Mouse (Mus musculus): ENCODE data around the gene Thy1. TPM values are rescaled to one million over a fixed set of nuclear protein-coding genes. Genes with fewer than 3 reads are reported as not detected.

Thy1 gene
- total and polyA plus RNA-seq, 3 experiments, result 1.5 to 24.0 TPM; not detected in 1

DNA sequence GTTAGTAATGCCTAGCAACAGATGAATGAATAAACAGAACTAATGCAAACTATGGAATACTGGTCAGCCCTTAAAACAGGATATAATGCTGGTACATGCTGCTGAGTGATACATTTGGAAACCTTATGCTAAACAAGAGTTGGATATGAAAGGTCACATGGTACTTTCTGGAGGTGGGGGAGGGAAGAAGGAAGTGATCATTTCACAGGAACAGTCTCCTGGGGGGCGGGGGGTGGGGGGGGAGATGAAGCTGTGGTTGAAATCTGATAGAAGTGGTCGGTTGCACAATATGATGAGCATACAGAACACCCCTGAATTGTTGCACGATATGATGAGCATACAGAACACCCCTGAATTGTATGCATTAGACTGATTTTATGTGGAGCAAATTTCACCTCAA is 19.1 kb upstream of the Thy1 start:
- H3K27me3 ChIP-seq (ENCODE audit: control insufficient read depth in 1 of 2, insufficient read depth in 2 of 2, low read length in 2 of 2), result no peaks in the 10 kb centered on the region
- no peak overlapping the region for H3K4me3 ChIP-seq (ENCODE audit: control insufficient read depth in 1 of 2, insufficient read depth in 1 of 2, low read depth in 2 of 2, low read length in 2 of 2)
- H3K9me3 ChIP-seq (replicated peaks; ENCODE audit: insufficient read depth, low read length), result no peaks in the 10 kb centered on the region
- no peak overlapping the region for H3K27ac ChIP-seq (ENCODE audit: control insufficient read depth, low read depth, low read length)
- no peaks in the 10 kb centered on the region for H3K4me1 ChIP-seq (ENCODE audit: control insufficient read depth in 1 of 2, insufficient read depth in 2 of 2, low read length in 2 of 2)
- DNase-seq (ENCODE audit: low read depth, low spot score), result no peak
- TF ChIP-seq CHD1 (IDR thresholded peaks at IDR 0.05; ENCODE audit: low read depth, low read length) (no peak), GABPA (IDR thresholded peaks at IDR 0.05; ENCODE audit: low read depth, low read length) (no peak), ELF1 (IDR thresholded peaks at IDR 0.05; ENCODE audit: low read depth, low read length) (no peak), ZNF384 (IDR thresholded peaks at IDR 0.05; ENCODE audit: low read depth, low read length) (no peak), USF2 (IDR thresholded peaks at IDR 0.05; ENCODE audit: borderline replicate concordance in 1 of 2, insufficient read depth in 1 of 2, low read depth in 1 of 2, low read length in 2 of 2) (no peak), ZKSCAN1 (IDR thresholded peaks at IDR 0.05; ENCODE audit: low read depth, low read length) (no peak), MAZ (IDR thresholded peaks at IDR 0.05; ENCODE audit: low read depth, low read length) (no peak), JUND (IDR thresholded peaks at IDR 0.05; ENCODE audit: low read depth, low read length) (no peak), TBP (IDR thresholded peaks at IDR 0.05; ENCODE audit: low read depth, low read length) (no peak)
- H3K36me3 ChIP-seq (ENCODE audit: control insufficient read depth in 1 of 2, insufficient read depth in 2 of 2, low read length in 2 of 2), result no peaks in the 10 kb centered on the region
- H3K79me2 ChIP-seq (ENCODE audit: control insufficient read depth, insufficient read depth, low read length, poor library complexity), result no peaks in the 10 kb centered on the region
- H3K9ac ChIP-seq (ENCODE audit: control insufficient read depth, low read depth, low read length, poor library complexity, severe bottlenecking), result no peak overlapping the region

GRCm38 (mm10) chr9:44029580-44030236 is 13.5 kb upstream of the Thy1 start:
- no peak for TF ChIP-seq POLR2AphosphoS2 (IDR thresholded peaks at IDR 0.05; ENCODE audit: low read length)
- TF ChIP-seq NELFE (IDR thresholded peaks at IDR 0.05; ENCODE audit: low read depth, low read length), result no peak
- TF ChIP-seq TAL1 (IDR thresholded peaks at IDR 0.05; ENCODE audit: low read length), result no peak
- no peak for TF ChIP-seq MAX (IDR thresholded peaks at IDR 0.05; ENCODE audit: low read length)
- no peak for TF ChIP-seq UBTF (IDR thresholded peaks at IDR 0.05; ENCODE audit: borderline replicate concordance, insufficient read depth, low read depth, low read length)
- no peak for TF ChIP-seq TCF12 (IDR thresholded peaks at IDR 0.05; ENCODE audit: low read depth, low read length)
- no peak for TF ChIP-seq SIN3A (IDR thresholded peaks at IDR 0.05; ENCODE audit: low read length)
- no peak for TF ChIP-seq RAD21 (IDR thresholded peaks at IDR 0.05; ENCODE audit: low read depth, low read length)
- TF ChIP-seq HCFC1 (IDR thresholded peaks at IDR 0.05; ENCODE audit: low read depth, low read length), result no peak
- TF ChIP-seq ZMIZ1 (IDR thresholded peaks at IDR 0.05; ENCODE audit: low read depth, low read length), result no peak
- TF ChIP-seq POLR2AphosphoS5 (IDR thresholded peaks at IDR 0.05; ENCODE audit: borderline replicate concordance, low read depth, low read length), result no peak
- TF ChIP-seq RCOR1 (IDR thresholded peaks at IDR 0.05; ENCODE audit: low read depth, low read length), result no peak
- no peak for TF ChIP-seq KAT2A (conservative IDR thresholded peaks at IDR 0.05; ENCODE audit: low read depth, low read length)
- TF ChIP-seq POLR2A (IDR thresholded peaks at IDR 0.05; ENCODE audit: control insufficient read depth in 1 of 2, insufficient read depth in 1 of 2, low read depth in 1 of 2, low read length in 2 of 2, poor library complexity in 1 of 2), result no peak
- no peak for TF ChIP-seq MXI1 (IDR thresholded peaks at IDR 0.05; ENCODE audit: low read depth, low read length)
- TF ChIP-seq JUND (IDR thresholded peaks at IDR 0.05; ENCODE audit: low read depth, low read length), result no peak
- TF ChIP-seq NRF1 (IDR thresholded peaks at IDR 0.05; ENCODE audit: insufficient read depth, low read depth, low read length, poor library complexity, severe bottlenecking), result no peak
- no peak for TF ChIP-seq MYC (IDR thresholded peaks at IDR 0.05; ENCODE audit: low read depth, low read length)
- no peak for DNase-seq (ENCODE audit: low read depth, low spot score)
- Histone ChIP-seq H3K9ac (ENCODE audit: control insufficient read depth, low read depth, low read length, poor library complexity, severe bottlenecking) (no peak overlapping the region), H3K79me2 (ENCODE audit: control insufficient read depth, insufficient read depth, low read length, poor library complexity) (no peaks in the 10 kb centered on the region), H3K36me3 (ENCODE audit: control insufficient read depth in 1 of 2, insufficient read depth in 2 of 2, low read length in 2 of 2) (no peaks in the 10 kb centered on the region), H3K27ac (ENCODE audit: control insufficient read depth, low read depth, low read length) (no peak overlapping the region), H3K4me1 (ENCODE audit: control insufficient read depth in 1 of 2, insufficient read depth in 2 of 2, low read length in 2 of 2) (0 out of 4 replicates have a peak, but pooled peaks cover 0 to 4% of the 10 kb centered on the region in 2 experiments), H3K9me3 (replicated peaks; ENCODE audit: insufficient read depth, low read length) (no peaks in the 10 kb centered on the region), H3K4me3 (ENCODE audit: control insufficient read depth in 1 of 2, insufficient read depth in 1 of 2, low read depth in 2 of 2, low read length in 2 of 2) (no peak overlapping the region), H3K27me3 (ENCODE audit: control insufficient read depth in 1 of 2, insufficient read depth in 2 of 2, low read length in 2 of 2) (peaks cover 0 to 1% of the 10 kb centered on the region in 2 experiments; a peak in 1 of 4 replicates)
